Mouse (Mus musculus): Measurements from ENCODE around the gene Trim63.
"Not testable (repeated sequence)": the region's sequence is repeated elsewhere in the genome, so short reads cannot be mapped to it uniquely, and the experiment has no call there.

The Trim63 gene

GRCm38 (mm10) chr4:134314876-134315275 lies at the start of gene Trim63:
Gene Trim63, plus strand, starts transcription at chr4:134315120.
- in situ Hi-C loops (cut with MboI; ENCODE audit: low pct_unique_long_range_greater_than_20kb in 1 of 2, low sequenced_read_pairs in 2 of 2, unreplicated experiment in 1 of 2): loop anchor here in 1 of 2 experiments (10.0 kb wide), 1 partner anchor 80 kb away; the partner anchor contains the start of gene Pafah2

GRCm38 (mm10) chr4:134265860-134266585 lies 48.9 kb upstream of the Trim63 start:
- in situ Hi-C loops (cut with MboI; ENCODE audit: low pct_unique_long_range_greater_than_20kb in 1 of 2, low sequenced_read_pairs in 2 of 2, unreplicated experiment in 1 of 2): no loop called here

- in situ Hi-C loops (cut with MboI; ENCODE audit: low pct_unique_long_range_greater_than_20kb in 1 of 2, low sequenced_read_pairs in 2 of 2, unreplicated experiment in 1 of 2): no loop called here
These were observed 46.7 kb upstream of the Trim63 start for GRCm38 (mm10) chr4:134268102-134268655.

GRCm38 (mm10) chr4:134269622-134270021 lies 45.3 kb upstream of the Trim63 start:
- in situ Hi-C loops (cut with MboI; ENCODE audit: low pct_unique_long_range_greater_than_20kb in 1 of 2, low sequenced_read_pairs in 2 of 2, unreplicated experiment in 1 of 2): not testable (repeated sequence)

GRCm38 (mm10) chr4:134271979-134272378 lies 42.9 kb upstream of the Trim63 start:
- in situ Hi-C loops (cut with MboI; ENCODE audit: low pct_unique_long_range_greater_than_20kb in 1 of 2, low sequenced_read_pairs in 2 of 2, unreplicated experiment in 1 of 2): no loop called here

- in situ Hi-C loops (cut with MboI; ENCODE audit: low pct_unique_long_range_greater_than_20kb in 1 of 2, low sequenced_read_pairs in 2 of 2, unreplicated experiment in 1 of 2): no loop called here
These were observed 42.0 kb upstream of the Trim63 start for GRCm38 (mm10) chr4:134272731-134273416.

GRCm38 (mm10) chr4:134273417-134274345 lies 41.2 kb upstream of the Trim63 start:
- in situ Hi-C loops (cut with MboI; ENCODE audit: low pct_unique_long_range_greater_than_20kb in 1 of 2, low sequenced_read_pairs in 2 of 2, unreplicated experiment in 1 of 2): no loop called here

GRCm38 (mm10) chr4:134284942-134285341 lies 30.0 kb upstream of the Trim63 start:
- in situ Hi-C loops (cut with MboI; ENCODE audit: low pct_unique_long_range_greater_than_20kb in 1 of 2, low sequenced_read_pairs in 2 of 2, unreplicated experiment in 1 of 2): loop anchor here in 1 of 2 experiments (5.0 kb wide), 1 partner anchor 98 kb away; the partner anchor contains the start of gene Cep85

- in situ Hi-C loops (cut with MboI; ENCODE audit: low pct_unique_long_range_greater_than_20kb in 1 of 2, low sequenced_read_pairs in 2 of 2, unreplicated experiment in 1 of 2): loop anchor here in 1 of 2 experiments (5.0 kb wide), 1 partner anchor 99 kb away; the partner anchor contains the start of gene Cep85
These were observed 28.4 kb upstream of the Trim63 start for GRCm38 (mm10) chr4:134286226-134287167.

- in situ Hi-C loops (cut with MboI; ENCODE audit: low pct_unique_long_range_greater_than_20kb in 1 of 2, low sequenced_read_pairs in 2 of 2, unreplicated experiment in 1 of 2): loop anchor here in 1 of 2 experiments (5.0 kb wide), 1 partner anchor 100 kb away; the partner anchor contains the start of gene Cep85
These were observed 27.8 kb upstream of the Trim63 start for GRCm38 (mm10) chr4:134287168-134287564.

GRCm38 (mm10) chr4:134287575-134288025 lies 27.3 kb upstream of the Trim63 start, which contains the start of gene Pdik1l:
Gene Pdik1l, minus strand, starts transcription at chr4:134287895.
- in situ Hi-C loops (cut with MboI; ENCODE audit: low pct_unique_long_range_greater_than_20kb in 1 of 2, low sequenced_read_pairs in 2 of 2, unreplicated experiment in 1 of 2): loop anchor here in 1 of 2 experiments (5.0 kb wide), 1 partner anchor 100 kb away; the partner anchor contains the start of gene Cep85

- in situ Hi-C loops (cut with MboI; ENCODE audit: low pct_unique_long_range_greater_than_20kb in 1 of 2, low sequenced_read_pairs in 2 of 2, unreplicated experiment in 1 of 2): loop anchor here in 1 of 2 experiments (5.0 kb wide), 1 partner anchor 101 kb away; the partner anchor contains the start of gene Cep85
These were observed 26.3 kb upstream of the Trim63 start for GRCm38 (mm10) chr4:134288397-134289256.

GRCm38 (mm10) chr4:134292067-134292466 lies 22.9 kb upstream of the Trim63 start:
- in situ Hi-C loops (cut with MboI; ENCODE audit: low pct_unique_long_range_greater_than_20kb in 1 of 2, low sequenced_read_pairs in 2 of 2, unreplicated experiment in 1 of 2): no loop called here

- in situ Hi-C loops (cut with MboI; ENCODE audit: low pct_unique_long_range_greater_than_20kb in 1 of 2, low sequenced_read_pairs in 2 of 2, unreplicated experiment in 1 of 2): no loop called here
These were observed 21.7 kb upstream of the Trim63 start for GRCm38 (mm10) chr4:134293061-134293691.

- in situ Hi-C loops (cut with MboI; ENCODE audit: low pct_unique_long_range_greater_than_20kb in 1 of 2, low sequenced_read_pairs in 2 of 2, unreplicated experiment in 1 of 2): no loop called here
These were observed 21.2 kb upstream of the Trim63 start for GRCm38 (mm10) chr4:134293692-134294163.
